Mouse (Mus musculus) cortical plate, adult 2 months (tissue): Measurements from ENCODE around the gene C2cd3.

Experiments used
- CTCF ChIP-seq: fragments of 200-500 bp; IDR thresholded peaks from 2 replicates; pipeline ENCODE4 v1.5.1; 2011; ENCODE audit warnings: mild to moderate bottlenecking, control low read depth, low read length; ENCODE audit not compliant: insufficient read depth; ENCODE audit errors: extremely low read depth
- POLR2A ChIP-seq: fragments of 200-500 bp; IDR thresholded peaks from 2 replicates; pipeline ENCODE4 v1.6.1; 2011; ENCODE audit warnings: mild to moderate bottlenecking, low read length, control low read depth; ENCODE audit not compliant: insufficient read depth; ENCODE audit errors: extremely low read depth

DNA sequence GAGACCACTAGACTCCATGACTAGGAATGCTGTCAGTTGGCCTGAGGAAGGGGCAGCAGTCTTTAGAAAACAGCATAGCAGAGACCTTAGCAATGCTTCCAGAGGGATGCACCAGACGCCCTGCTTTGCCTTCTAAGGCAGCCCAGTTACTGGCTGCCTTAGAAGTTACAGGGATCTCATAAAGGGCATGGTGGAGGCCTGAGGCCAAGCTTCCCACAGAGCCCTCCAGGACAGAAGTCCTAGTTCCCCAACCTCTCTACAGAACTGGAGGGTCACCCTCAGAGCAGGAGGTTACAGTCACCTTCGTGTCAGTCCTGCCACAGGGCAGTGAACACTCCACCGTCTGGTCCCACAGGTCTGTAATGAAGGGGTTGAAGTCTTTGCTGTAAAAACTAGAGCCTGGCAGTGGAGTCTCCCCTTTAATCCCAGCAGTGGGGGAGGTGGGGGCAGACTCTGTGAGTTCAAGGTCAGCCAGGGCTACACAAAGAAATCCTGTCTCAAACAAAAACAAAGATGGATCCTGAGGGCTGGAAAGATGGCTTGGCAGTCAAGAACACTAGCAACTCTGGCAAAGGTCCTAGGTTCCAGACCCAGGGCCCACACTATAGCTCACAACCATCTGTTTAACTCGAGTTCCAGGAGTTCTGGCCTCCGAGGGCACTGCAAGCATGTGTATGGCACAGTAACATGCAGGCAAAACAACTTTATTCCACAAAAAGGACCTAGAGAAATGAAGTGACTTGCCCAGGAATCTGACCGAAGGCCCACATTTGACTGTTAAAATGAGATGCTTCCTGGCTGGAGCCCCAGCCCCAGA, 129.2 kb downstream of the C2cd3 start:
- TF ChIP-seq CTCF (no peak), POLR2A (no peak)
